Mouse (Mus musculus) liver, embryonic 14.5 days (tissue): ENCODE results near the gene Bak1. TPM values are rescaled to one million over a fixed set of nuclear protein-coding genes. Genes with fewer than 3 reads are reported as not detected.
A peak's percentile ranks its signal among the peaks of the same experiment; 100 is the strongest.

Experiments used
- ATAC-seq: fragments of 200-750 bp; cut with Nextera tagmentation; 2 replicates; pipeline ENCODE4 v1.8.0; 2017; ENCODE audit warnings: moderate number of reproducible peaks, mild to moderate bottlenecking, moderate library complexity; ENCODE audit not compliant: insufficient read depth
- DNase-seq, 3 experiments: peaks; one replicate each; pipeline ENCODE4 v3.0.0-alpha.2; 2012 to 2013; ENCODE audit warnings: low read depth in 3 of 3, low spot score in 3 of 3
- H3K27ac ChIP-seq: fragments of 300-500 bp; sonication (generic); 2 replicates; pipeline ENCODE4 v1.5.1; 2014; ENCODE audit warnings: moderate library complexity, mild to moderate bottlenecking, control low read depth, inconsistent platforms
- H3K27me3 ChIP-seq: fragments of 300-500 bp; sonication (generic); 2 replicates; pipeline ENCODE4 v1.6.1; 2014; ENCODE audit warnings: mild to moderate bottlenecking, low read length, moderate library complexity; ENCODE audit not compliant: control insufficient read depth, insufficient read depth
- H3K36me3 ChIP-seq: fragments of 300-500 bp; sonication (generic); replicated peaks from 2 replicates; pipeline ENCODE4 v1.6.1; 2014; ENCODE audit warnings: low read depth; ENCODE audit not compliant: control insufficient read depth, insufficient read depth
- H3K4me1 ChIP-seq, 2 experiments: fragments of 200-500 bp in 1 of 2; fragments of 300-500 bp in 1 of 2; sonication (generic) in 1 of 2; replicated peaks; 2 replicates each; pipeline ENCODE4 v1.6.1; 2012 to 2014; ENCODE audit warnings: antibody characterized with exemption in 1 of 2, inconsistent platforms in 1 of 2, low read length in 1 of 2; ENCODE audit not compliant: control insufficient read depth in 2 of 2, insufficient read depth in 2 of 2
- H3K4me2 ChIP-seq: fragments of 300-500 bp; sonication (generic); 2 replicates; pipeline ENCODE4 v1.6.1; 2014; ENCODE audit warnings: low read depth, mild to moderate bottlenecking, control low read depth, moderate library complexity
- H3K4me3 ChIP-seq, 2 experiments: fragments of 200-500 bp in 1 of 2; fragments of 300-500 bp in 1 of 2; sonication (generic) in 1 of 2; 2 replicates each; pipeline ENCODE4 v1.5.1; 2012 to 2014; ENCODE audit warnings: low read depth in 2 of 2, low read length in 2 of 2, mild to moderate bottlenecking in 2 of 2, control low read depth in 1 of 2, inconsistent platforms in 1 of 2, moderate library complexity in 1 of 2; ENCODE audit not compliant: insufficient read depth in 1 of 2
- H3K9ac ChIP-seq: fragments of 300-500 bp; sonication (generic); replicated peaks from 2 replicates; pipeline ENCODE4 v1.6.1; 2014; ENCODE audit warnings: mild to moderate bottlenecking, control low read depth, moderate library complexity
- H3K9me3 ChIP-seq: fragments of 300-500 bp; sonication (generic); 2 replicates; pipeline ENCODE4 v1.6.1; 2016; ENCODE audit warnings: low read length, mixed read lengths; ENCODE audit not compliant: control insufficient read depth
- CTCF ChIP-seq: IDR thresholded peaks from 2 replicates; pipeline ENCODE4 v1.5.1; 2016; ENCODE audit warnings: antibody characterized with exemption, low read depth, control low read depth
- EP300 ChIP-seq: IDR thresholded peaks from 2 replicates; pipeline ENCODE4 v1.6.1; 2016; ENCODE audit warnings: antibody characterized with exemption, low read depth
- WGBS: fragments of 180-500 bp; shearing (Covaris S2); extraction: QIAGEN DNeasy Blood & Tissue Kit; methylation state at CpG from one replicate; pipeline ENCODE4 v1.1.7; 2014; ENCODE audit not compliant: insufficient replicate concordance; 5-methylcytosine and 5-hydroxymethylcytosine counted together
- polyA plus RNA-seq, 2 experiments: library from polyadenylated mRNA; depleted of rRNA in 1 of 2; stranded (reverse) in 1 of 2; unstranded in 1 of 2; fragments of >200 nt; fragmentation: Nextera tagmentation in 1 of 2; extraction: Ambion mirVana in 1 of 2; gene quantifications; 2 replicates each; pipeline versions ENCODE4 v1.2.1 to v1.2.3; 2012 to 2014

Gene Bak1
- polyA plus RNA-seq, 2 experiments: 5.8 to 16.1 TPM

- no peak overlapping the region for H3K9ac ChIP-seq
- H3K27me3 ChIP-seq: no peaks in the 10 kb centered on the region
- no peaks in the 10 kb centered on the region for H3K9me3 ChIP-seq
- H3K4me2 ChIP-seq: no peak overlapping the region
- ATAC-seq (no peak), DNase-seq (no peak)
- no peak overlapping the region for H3K4me3 ChIP-seq
- H3K27ac ChIP-seq: no peak overlapping the region
- 79% methylated on average over 4 of the region's 4 CpGs for WGBS
- no peaks in the 10 kb centered on the region; the same call in 1 of the 2 replicates for H3K36me3 ChIP-seq
- no peak for TF ChIP-seq CTCF
- TF ChIP-seq EP300: no peak
- peaks cover 0 to 12% of the 10 kb centered on the region in 2 experiments for H3K4me1 ChIP-seq
Measured at GRCm38 (mm10) chr17:27030896-27031295, 2.1 kb upstream of the Bak1 start.

DNA sequence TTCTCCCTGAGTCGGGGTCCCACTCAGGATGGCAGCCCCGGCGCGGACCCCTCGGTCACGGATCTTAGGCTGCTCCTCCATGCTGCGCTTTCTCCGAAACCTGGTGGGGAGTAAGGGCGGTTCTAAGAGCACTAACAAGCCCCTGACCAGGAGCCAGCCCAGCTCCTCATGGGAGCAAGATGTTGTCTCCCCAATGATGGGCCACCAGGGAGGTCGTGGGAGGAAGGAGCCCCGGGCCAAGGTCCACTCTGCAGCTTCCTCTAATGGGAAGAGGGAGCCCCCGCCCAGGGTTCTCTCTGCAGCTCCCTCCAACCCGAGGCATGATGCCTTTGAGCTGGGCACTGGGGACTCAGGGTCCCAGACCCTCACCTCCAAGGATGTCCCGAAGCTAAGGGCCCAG is 622 bp upstream of the Bak1 start:
- H3K36me3 ChIP-seq: no peaks in the 10 kb centered on the region; the same call in 1 of the 2 replicates
- ATAC-seq: no peak

DNA sequence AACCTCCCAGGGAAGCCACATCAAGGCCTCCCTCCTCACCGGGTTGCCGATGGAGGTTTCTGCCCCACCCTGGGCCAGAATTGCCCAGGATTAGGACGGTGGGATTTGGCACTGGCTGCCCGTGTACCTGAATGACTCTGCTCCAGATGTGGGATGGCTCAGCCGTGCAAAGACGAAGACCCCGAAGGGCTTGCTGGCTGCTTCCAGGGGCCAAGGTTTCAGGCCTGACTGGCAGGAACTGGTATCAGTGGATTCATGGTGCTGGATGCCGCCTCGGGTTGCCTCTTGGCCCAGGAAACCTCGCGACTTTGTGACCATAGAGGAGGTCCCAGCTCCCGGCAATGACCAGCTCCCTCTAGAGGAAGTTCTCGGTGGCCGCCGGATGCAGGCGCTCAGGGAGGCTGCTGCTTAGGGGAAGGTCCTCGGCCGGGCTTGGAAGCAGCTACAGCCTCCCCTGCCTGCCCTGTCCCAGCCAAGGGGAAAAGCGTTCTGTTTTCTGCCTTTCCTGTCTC is 469 bp downstream of the Bak1 start:
- no peaks in the 10 kb centered on the region for H3K9me3 ChIP-seq
- WGBS: 0% methylated on average over 19 of the region's 19 CpGs

More for the DNA sequence above, 622 bp upstream of the Bak1 start:
- H3K4me2 ChIP-seq: no peak overlapping the region
- H3K27me3 ChIP-seq: no peaks in the 10 kb centered on the region
- 70% methylated on average over 14 of the region's 14 CpGs for WGBS
- no peak overlapping the region for H3K27ac ChIP-seq
- TF ChIP-seq CTCF (no peak), EP300 (no peak)
- no peak overlapping the region for H3K4me3 ChIP-seq
- H3K9ac ChIP-seq: no peak overlapping the region
- no peak for DNase-seq
- H3K4me1 ChIP-seq: peaks cover 0 to 12% of the 10 kb centered on the region in 2 experiments
- no peaks in the 10 kb centered on the region for H3K9me3 ChIP-seq

DNA sequence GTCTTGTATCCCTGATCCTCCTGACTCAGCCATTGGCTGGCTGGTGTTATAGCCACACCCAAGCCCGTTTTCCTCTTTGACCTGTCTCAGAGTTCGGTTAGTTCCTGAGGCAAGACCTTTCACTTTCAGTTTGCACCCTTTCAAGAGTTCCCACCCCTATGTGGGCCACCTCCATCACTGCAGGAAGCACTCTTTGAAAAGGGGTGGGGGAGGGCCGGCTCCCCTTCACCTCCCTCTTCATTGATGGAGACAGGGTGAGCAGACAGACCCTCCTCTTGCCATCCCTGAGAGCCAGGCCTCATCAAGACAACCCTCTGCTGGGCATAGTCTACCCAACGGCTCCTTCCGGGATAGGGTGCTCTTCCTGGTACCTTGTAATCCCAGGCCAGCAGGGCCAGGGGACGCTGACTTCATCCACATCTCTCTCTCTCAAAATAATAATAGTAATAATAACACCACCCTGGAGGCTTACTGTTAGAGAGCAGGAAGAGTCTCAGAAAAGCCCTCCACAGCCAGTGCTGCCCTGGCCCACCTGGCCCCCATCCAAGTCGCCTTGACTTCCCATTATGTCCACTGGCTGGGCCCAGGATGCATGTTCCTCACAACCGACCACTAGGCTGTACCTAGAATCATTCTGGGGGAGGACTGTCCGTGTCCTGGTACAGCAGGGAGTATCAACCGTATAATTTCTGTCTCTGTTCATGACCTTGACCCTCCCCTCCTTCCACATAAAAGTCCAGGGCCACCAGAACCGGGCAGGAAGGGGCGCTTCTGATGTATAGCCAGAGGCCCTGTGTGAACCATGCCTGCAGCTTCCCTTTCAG is 1.1 kb downstream of the Bak1 start:
- WGBS: 8% methylated on average over 12 of the region's 12 CpGs
- peak; percentile 49 to 62 (median 55) for DNase-seq
- peaks cover 0 to 12% of the 10 kb centered on the region in 2 experiments for H3K4me1 ChIP-seq

More for the DNA sequence above, 469 bp downstream of the Bak1 start:
- no peaks in the 10 kb centered on the region for H3K27me3 ChIP-seq
- peak overlapping the region; percentile 65 to 88 for H3K4me3 ChIP-seq
- ATAC-seq (peak; percentile 84), DNase-seq (peak; percentile 68 to 72 (median 70))
- peak; percentile 94 for TF ChIP-seq CTCF
- TF ChIP-seq EP300: no peak
- H3K9ac ChIP-seq: peak overlapping the region; percentile 80
- H3K4me1 ChIP-seq: peaks cover 0 to 12% of the 10 kb centered on the region in 2 experiments
- no peaks in the 10 kb centered on the region; the same call in 1 of the 2 replicates for H3K36me3 ChIP-seq
- H3K4me2 ChIP-seq: peak overlapping the region; percentile 77
- H3K27ac ChIP-seq: peak overlapping the region; percentile 48

DNA sequence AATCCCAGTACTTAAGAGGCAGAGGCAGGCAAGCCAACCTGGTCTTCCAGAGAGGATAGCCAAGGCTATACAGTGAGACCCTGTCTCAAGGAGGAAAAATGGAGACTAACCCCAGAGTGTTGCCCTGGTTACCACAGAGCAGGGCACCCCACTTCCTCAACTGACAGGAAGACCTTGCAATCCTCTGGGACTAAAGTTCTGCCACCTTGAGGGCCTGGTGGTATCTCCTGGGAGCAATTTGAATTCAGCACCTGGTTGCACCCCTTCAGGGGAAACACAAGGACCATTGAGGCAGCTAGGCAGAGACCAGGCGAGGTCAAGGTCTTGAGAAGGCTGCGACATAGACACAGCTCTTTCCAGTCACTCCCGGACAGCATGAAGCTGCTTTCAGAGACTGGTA is 2.9 kb downstream of the Bak1 start:
- WGBS: 82% methylated on average over 3 of the region's 3 CpGs
- Histone ChIP-seq H3K9ac (no peak overlapping the region), H3K4me1 (peaks cover 0 to 12% of the 10 kb centered on the region in 2 experiments), H3K9me3 (no peaks in the 10 kb centered on the region), H3K36me3 (peaks cover 6% of the 10 kb centered on the region), H3K27ac (no peak overlapping the region), H3K4me3 (no peak overlapping the region), H3K4me2 (no peak overlapping the region), H3K27me3 (no peaks in the 10 kb centered on the region)
- no peak for TF ChIP-seq EP300
- no peak for TF ChIP-seq CTCF
- no peak for DNase-seq
- no peak for ATAC-seq

More for the DNA sequence above, 1.1 kb downstream of the Bak1 start:
- Histone ChIP-seq H3K9ac (peak overlapping the region; percentile 80), H3K4me3 (peak overlapping the region; percentile 65 to 88), H3K27ac (peak overlapping the region; percentile 48), H3K9me3 (no peaks in the 10 kb centered on the region), H3K36me3 (no peaks in the 10 kb centered on the region; the same call in 1 of the 2 replicates), H3K27me3 (no peaks in the 10 kb centered on the region), H3K4me2 (peak overlapping the region; percentile 77)
- ATAC-seq: peak; percentile 40; the same call in 1 of the 2 replicates
- TF ChIP-seq CTCF (no peak), EP300 (no peak)
